Mouse (Mus musculus): Measurements from ENCODE around the gene Mgat4d. TPM values are rescaled to one million over a fixed set of nuclear protein-coding genes. Genes with fewer than 3 reads are reported as not detected.

The Mgat4d gene
- not detected in 2 replicates for polyA plus RNA-seq (2012; ENCODE audit: low replicate concordance)

GRCm38 (mm10) chr8:83348263-83348662 lies at the start of gene Mgat4d:
Gene Mgat4d (plus strand): TSS chr8:83348471.

GRCm38 (mm10) chr8:83331899-83332697 lies 16.2 kb upstream of the Mgat4d start, which contains the start of gene Elmod2:
Gene Elmod2 (minus strand): TSS chr8:83332486.

GRCm38 (mm10) chr8:83389316-83390005 lies 41.2 kb downstream of the Mgat4d start, which contains the start of gene Clgn:
Gene Clgn (plus strand): TSS chr8:83389867.

Other genes starting within 250 kb of the Mgat4d start
- gene Tbc1d9, start 183.1 kb upstream of the Mgat4d start, polyA plus RNA-seq (2012; ENCODE audit: low replicate concordance), result 8.5 and 16.4 TPM in 2 replicates
- 1.5 and 3.7 TPM in 2 replicates for gene Gm10645, start 182.3 kb upstream of the Mgat4d start, polyA plus RNA-seq (2012; ENCODE audit: low replicate concordance)
- not detected in 2 replicates for gene Ucp1, start 58.1 kb upstream of the Mgat4d start, polyA plus RNA-seq (2012; ENCODE audit: low replicate concordance)
- 0.22 and 0.80 TPM in 2 replicates for gene Elmod2, start 16.0 kb upstream of the Mgat4d start, polyA plus RNA-seq (2012; ENCODE audit: low replicate concordance)
- not detected in 2 replicates for gene Clgn, start 41.4 kb downstream of the Mgat4d start, polyA plus RNA-seq (2012; ENCODE audit: low replicate concordance)
- gene Scoc, start 109.9 kb downstream of the Mgat4d start, polyA plus RNA-seq (2012; ENCODE audit: low replicate concordance), result 0.20 and 2.9 TPM in 2 replicates
- not detected in 2 replicates for gene Olfr370, start 187.3 kb downstream of the Mgat4d start, polyA plus RNA-seq (2012; ENCODE audit: low replicate concordance)
- gene Ndufb7, start 218.2 kb downstream of the Mgat4d start, polyA plus RNA-seq (2012; ENCODE audit: low replicate concordance), result 165 and 204 TPM in 2 replicates

All from hematopoietic multipotent progenitor cell, adult 10-12 weeks (in vitro differentiated cells).